Mouse (Mus musculus) neutrophil, adult 5-6 weeks (primary cell): ENCODE measurements around the gene Bpifc. TPM values are rescaled to one million over a fixed set of nuclear protein-coding genes. Genes with fewer than 3 reads are reported as not detected.

Experiments
- ATAC-seq: fragments of 151-379, 151-347 bp; 2 replicates; pipeline ENCODE4 v1.8.0; 2017; ENCODE audit warnings: mild to moderate bottlenecking, moderate TSS enrichment; ENCODE audit not compliant: insufficient number of reproducible peaks, poor library complexity, low FRiP score, severe bottlenecking; ENCODE audit errors: extremely low read depth
- total RNA-seq: library from RNA; stranded (forward); fragments of 200-1000 nt; gene quantifications from 2 replicates; pipeline ENCODE4 v1.2.3, GENCODE M21; 2017

The Bpifc gene
- total RNA-seq, 1 experiment from 2014 or later: not detected

DNA sequence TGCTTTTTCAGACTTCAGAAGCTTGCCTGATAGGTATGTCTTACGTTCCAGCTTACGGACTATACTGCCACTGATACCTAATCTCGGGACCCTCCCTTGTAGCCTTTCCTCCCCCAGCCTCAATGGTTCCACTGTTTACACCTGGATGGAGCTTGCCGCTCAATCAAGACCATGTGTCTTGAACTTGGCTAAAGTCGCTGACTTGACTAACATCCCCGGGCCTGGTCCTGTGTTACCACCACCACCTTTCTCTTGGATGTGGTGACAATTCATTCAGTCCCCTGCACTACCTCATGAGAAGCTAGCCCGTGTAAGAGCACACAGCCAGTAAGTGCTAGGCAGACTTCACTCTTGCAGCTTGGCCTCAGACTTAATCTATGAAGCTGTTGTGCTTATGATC is 47.4 kb downstream of the Bpifc start:
- no peak for ATAC-seq

DNA sequence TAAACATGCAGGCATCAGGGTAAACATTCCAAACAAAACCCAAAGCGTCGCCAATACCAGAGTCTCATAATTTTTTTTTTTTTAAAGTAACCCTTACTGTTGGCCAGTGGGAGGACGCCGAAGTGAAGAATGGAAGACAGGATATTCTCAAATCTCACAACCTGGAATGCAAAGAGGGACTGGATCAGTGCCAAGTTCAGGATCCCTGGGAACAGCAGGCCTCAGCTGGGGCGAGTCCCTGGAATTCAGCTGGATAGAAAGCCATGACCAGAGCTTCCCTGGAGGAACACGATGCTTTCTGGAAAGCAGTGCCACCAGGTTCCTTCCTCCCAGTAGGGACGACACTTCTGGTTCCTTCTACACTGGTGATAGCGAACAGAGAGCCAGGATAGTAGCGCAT is 48.8 kb downstream of the Bpifc start:
- no peak for ATAC-seq

DNA sequence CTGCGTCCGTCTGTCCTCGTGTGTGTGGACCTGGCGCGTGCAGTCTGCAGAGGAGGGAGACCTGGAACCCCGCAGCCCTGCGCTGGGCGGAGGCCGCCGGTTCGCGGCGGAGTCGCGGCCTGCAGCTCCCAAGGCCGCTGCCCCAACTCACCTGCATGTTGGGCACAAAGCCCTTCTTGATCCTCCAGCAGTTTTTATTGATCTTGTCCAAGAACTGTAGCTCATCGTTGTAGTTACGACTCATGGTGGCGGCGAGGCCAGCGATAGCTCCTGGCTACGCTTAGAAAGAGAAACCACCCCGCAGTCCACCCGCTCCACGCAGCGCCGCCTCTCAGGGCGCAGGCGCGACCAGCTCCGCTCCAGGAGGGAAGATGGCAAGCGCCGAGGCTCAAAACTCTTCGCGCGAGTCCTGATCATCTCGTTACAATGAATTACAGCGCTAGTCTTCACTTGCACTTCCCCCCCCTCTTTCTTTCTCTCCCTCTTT is 54.2 kb downstream of the Bpifc start, which contains the start of gene Rtcb:
Gene Rtcb, minus strand, starts transcription at position 360 of the 487 bp plus-strand sequence.
- peak; percentile 89 for ATAC-seq

- no peak for ATAC-seq
Observed at GRCm38 (mm10) chr10:85956871-85957419, 54.8 kb downstream of the Bpifc start.

GRCm38 (mm10) chr10:85954429-85954828 is 57.3 kb downstream of the Bpifc start:
- no peak for ATAC-seq

- ATAC-seq: peak; percentile 15; the same call in 1 of the 2 replicates
Observed at GRCm38 (mm10) chr10:85953401-85953800, 58.3 kb downstream of the Bpifc start.

DNA sequence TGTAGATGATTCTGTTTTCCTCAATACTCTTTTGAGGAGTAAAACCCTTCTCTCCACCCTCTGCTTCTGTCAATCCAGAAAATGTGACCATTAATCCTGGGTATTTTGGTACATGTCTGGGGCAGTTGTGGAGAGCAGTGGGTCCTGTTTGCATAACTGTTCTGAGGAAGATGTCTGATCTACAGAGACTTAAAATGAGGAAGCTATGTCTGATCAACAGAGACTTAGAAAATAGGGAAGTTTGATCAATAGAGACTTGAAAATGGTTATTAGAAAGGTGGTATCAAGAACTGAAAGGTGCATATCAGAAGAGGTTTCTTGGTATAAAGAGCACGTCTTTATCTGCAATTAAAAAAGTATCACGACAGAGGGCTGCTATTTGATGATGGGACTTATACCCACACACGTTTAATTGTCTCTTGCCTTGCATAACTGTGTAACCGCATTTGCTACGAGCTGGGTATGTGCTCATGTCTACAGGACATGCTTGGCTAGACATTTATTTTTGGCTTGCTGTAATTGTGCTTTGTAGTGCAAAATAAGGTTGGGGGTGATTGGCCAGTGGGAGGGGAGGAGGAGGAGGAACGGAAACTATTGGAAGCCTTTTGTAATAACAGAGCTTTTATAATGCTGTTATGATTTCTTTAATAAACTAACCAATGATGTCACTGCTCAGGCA is 59.8 kb downstream of the Bpifc start:
- peak; percentile 68 for ATAC-seq

GRCm38 (mm10) chr10:85948483-85949196 is 63.1 kb downstream of the Bpifc start:
- no peak for ATAC-seq

GRCm38 (mm10) chr10:85936280-85936965 is 75.3 kb downstream of the Bpifc start:
- ATAC-seq: no peak

GRCm38 (mm10) chr10:85929962-85930361 is 81.7 kb downstream of the Bpifc start:
- ATAC-seq: no peak

GRCm38 (mm10) chr10:85929208-85929591 is 82.5 kb downstream of the Bpifc start:
- ATAC-seq: no peak

GRCm38 (mm10) chr10:85928499-85929207 is 83.0 kb downstream of the Bpifc start:
- ATAC-seq: peak; percentile 72

GRCm38 (mm10) chr10:85927676-85928445 is 83.8 kb downstream of the Bpifc start, which contains the start of gene Ascl4:
Gene Ascl4 (plus strand): TSS chr10:85927681.
- no peak for ATAC-seq

GRCm38 (mm10) chr10:85916498-85917309 is 95.0 kb downstream of the Bpifc start, which contains the start of gene Prdm4:
Gene Prdm4 (minus strand): TSS chr10:85917142.
- peak; percentile 99 for ATAC-seq
